Mouse (Mus musculus) lung, postnatal 36 days (tissue): Measurements from ENCODE around the gene Mpg.
A peak's percentile ranks its signal among the peaks of the same experiment; 100 is the strongest.

Experiments used
- DNase-seq: peaks from one replicate; pipeline ENCODE4 v3.0.0; 2022; ENCODE audit warnings: mixed read lengths

Mpg gene

DNA sequence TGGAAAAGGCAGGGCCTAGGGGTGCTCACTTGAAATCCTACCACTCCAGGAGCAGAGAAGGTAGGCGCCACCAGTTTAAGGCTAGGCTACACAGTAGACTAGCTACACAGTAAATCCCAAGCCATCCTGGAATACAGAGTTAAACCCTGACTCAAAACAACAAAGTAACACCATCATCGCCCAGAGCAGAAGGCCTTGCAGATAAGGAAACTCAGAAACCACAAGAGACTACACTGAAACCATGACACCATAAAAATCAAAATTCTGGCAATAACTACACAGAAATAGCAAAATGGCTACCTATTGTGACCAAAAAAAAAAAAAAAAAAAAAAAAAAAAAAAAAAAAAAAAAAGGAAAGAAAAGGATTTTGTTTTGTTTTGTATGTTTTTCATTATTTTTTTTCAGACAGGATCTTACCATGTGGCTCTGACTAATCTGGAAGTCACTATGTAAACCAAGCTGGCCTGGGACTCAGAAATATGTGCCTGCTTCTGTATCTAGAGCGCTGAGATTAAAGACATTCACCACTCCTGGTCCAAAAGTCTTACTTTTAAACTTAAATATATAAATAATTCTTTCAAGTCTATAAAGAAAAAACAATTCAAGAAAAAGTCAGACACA is 38.9 kb downstream of the Mpg start:
- DNase-seq: no peak

DNA sequence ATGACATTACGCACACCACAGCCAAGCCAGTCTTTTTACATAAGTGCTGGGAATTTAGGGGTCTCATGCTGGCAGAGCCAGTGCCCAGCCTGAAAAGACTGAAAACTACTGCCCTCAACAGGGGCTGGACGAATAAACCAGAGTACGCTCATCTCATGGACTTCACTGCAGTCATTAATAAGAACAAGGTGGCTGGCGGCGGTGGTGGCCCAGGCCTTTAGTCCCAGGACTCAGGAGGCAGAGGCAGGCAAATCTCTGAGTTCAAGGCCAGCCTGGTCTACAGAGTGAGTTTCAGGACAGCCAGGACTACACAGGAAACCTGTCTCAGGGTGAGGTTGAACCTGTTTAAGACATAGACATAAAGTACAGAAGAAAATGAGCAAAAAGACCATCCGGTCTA is 39.9 kb downstream of the Mpg start:
- no peak for DNase-seq

DNA sequence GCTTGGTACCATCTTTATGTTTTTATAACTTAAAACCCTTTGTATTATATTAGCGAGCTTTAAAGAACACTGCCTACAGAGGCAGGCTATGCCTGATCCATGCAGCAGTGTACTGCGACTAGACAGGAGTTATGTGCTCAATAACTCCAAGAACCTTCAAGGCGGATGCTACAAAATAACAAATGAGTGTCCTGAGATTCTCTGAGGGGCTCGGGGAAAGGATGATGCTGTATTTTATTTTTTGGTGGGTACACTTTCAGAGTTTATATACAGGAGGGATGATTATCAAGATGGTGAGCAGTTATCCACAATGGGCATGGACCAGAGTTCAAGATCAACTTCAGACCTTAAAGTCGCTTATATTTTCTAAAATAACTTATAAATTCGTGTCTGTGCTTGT is 40.5 kb downstream of the Mpg start:
- DNase-seq: no peak

DNA sequence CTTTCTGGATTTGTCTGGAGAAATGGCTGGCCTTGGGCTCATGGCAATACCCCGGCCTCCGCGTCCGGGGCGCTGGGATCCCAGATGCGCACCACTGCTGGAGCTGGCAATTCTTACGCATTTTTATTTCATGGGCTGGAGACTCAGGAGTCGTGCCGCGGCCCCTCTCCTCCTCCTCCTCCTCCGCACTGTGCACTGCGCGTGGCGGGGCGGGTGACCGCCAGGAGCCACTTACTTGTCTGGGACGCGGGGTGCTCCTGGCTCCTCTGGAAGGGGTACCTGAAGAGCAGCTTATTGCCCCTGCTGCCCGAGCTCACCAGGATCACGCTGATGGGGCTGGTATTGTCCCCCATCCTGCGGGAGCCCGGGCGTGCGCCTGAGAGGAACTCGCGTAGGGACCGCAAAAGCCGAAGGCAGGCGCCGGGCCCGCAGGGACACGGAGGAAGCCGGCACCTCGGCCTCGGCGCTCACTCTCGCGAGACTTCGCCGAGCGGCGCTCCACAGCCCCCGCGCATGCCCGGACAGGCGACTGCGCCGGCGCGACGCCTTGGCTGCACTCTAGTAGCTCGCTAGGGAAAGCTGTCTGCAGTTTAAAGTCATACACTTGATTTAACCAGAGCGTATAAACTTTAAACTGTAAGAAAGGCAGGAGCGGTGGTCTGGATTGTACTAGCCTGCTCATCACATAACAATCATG is 41.0 kb downstream of the Mpg start, which contains the start of gene Nprl3:
Gene Nprl3 (minus strand): TSS at position 520 of the 697 bp plus-strand sequence.
- DNase-seq: peak; percentile 96

DNA sequence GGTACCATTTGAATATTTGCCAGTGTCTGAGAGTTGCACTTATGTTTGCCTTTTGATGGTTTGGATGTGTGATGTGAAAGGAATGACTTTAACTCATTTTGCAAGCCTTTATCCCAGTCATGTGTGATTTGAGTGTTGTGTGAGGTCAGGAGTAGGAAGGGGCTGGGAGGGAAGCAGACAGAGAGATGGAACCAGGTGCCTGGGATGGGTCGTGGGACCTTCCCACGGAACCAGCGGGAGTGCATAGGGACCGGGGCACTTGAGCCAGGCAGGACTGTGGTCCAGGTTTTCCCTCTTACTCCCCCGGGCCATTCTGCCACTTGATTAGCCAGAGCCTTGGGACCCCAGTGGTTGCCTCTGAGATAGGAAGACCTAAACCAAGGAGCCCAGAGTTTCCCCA is 41.7 kb downstream of the Mpg start:
- DNase-seq: no peak

DNA sequence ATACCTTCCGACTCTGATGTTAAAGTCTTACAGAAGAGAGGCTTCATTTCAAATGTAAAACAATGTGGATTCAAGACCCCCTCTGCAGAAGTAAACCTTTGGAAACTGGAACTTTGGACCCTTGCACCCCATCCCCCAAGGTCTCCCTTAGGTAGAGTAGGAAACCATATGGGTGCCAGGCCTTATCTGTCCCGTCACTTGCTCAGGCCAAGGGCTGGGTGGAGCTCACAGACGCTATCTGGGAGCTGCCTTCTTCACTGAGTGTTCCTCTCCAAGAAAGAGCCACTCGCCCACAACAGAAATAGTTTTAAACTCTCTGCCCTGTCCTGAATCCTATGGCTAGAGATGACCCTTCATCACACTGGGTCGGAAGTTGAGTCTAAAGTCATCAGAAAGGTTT is 42.6 kb downstream of the Mpg start:
- DNase-seq: no peak

DNA sequence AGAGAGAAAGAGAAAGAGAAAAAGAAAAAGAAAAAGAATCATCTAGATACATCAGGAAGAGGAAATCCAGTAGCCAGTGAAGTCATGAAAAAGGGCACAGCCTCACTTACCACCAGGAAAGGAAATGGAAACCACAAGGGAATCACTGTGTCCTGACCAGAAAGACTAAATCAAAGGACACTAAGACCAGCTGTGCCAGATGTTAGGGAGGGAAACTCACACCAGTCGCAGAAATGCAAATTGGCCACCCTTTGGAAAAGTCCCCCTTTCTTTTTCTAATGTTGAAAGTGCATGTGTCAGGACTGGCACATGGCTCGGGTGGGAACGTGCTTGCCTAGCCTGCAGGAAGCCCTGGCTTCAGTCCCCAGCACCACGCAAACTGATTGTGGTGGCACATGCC is 44.9 kb downstream of the Mpg start:
- DNase-seq: no peak

DNA sequence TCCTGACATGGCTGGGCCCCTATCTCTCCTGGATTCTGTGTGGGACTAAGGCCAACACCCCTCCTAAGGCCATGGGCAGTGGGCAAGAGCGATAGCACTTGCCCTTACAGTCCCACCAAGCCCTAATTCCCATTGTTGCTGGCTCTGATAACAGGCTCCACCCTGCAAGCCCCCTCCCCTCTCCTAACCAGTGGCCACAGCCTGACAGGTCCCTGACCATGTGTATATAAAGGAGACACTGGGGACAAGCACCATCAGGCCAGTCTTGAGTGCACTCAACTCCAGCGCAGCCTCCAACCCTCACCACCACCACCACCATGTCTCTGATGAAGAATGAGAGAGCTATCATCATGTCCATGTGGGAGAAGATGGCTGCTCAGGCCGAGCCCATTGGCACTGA is 50.0 kb downstream of the Mpg start, which contains the start of gene Hba-x:
Gene Hba-x (plus strand): TSS at position 54 of the 400 bp plus-strand sequence.
- no peak for DNase-seq

DNA sequence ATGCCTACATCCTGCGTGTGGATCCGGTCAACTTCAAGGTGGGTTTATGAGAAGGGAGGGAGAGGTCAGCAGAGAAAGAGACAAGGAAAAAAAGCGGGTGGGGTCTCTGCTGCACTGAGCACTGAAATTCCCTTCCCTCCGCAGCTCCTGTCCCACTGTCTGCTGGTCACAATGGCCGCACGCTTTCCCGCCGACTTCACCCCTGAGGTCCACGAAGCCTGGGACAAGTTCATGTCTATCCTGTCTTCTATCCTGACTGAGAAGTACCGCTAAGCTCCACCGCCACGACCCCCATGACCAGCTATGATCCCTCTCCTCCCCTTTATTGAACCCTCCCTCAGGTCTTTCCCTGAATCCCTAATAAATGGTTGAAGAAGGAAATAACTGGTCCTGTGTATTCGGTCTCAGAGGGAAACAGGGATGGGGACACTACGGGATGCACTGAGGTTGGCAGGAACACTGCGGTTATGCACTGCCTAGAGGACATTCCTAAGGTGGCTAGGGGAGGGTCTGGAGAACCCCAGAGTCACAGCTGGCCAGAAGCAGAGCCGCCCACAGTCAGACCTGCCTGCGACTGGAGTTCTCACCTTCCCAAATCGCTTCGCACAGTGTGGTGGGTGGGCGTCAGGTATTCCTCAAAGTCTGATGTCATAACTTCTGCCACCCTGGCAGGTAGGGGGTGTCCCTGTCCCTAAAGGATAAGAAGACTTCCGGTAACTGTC is 51.6 kb downstream of the Mpg start:
- DNase-seq: no peak

DNA sequence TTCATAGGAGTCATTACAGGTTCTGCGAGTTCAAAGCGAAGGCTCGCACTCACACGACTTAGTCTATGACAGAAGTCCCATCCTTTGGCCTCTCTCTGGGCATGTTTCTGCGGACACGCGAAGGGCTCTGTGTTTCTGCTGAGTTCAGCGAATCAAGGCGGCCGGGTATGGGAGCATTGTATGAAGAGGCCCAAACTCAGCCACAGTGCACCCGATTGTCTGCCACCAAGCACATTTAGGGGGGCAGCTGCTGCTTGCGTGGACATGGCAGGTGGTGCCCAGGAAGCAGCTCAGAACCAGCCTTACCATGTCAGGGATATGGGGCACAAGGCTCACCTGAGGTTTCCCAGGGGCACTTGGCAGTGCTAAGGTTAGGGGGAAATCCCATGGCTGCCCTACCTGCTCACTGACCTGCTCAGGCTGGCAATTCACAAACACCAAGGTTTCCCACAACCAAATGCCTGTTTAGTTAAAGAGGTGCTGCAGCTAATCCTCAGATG is 52.2 kb downstream of the Mpg start:
- DNase-seq: no peak

DNA sequence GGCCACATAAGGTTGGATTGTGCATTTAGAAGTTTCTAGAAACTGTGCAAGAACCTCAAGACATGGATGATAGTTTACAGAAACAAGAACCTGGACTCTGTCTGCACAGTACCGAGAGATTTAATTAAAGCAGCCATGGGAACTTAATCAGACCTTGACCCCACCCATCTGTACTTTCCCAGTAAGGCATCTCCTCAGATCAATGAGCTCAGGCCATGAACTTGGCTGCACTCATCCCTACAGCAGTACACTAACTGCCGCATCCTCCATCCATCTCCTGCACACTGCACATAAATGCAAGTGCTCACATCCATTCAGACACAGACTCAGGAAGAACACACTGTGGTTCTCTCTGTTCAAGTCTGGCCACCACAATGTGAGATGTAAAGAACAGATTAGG is 54.3 kb downstream of the Mpg start:
- no peak for DNase-seq

DNA sequence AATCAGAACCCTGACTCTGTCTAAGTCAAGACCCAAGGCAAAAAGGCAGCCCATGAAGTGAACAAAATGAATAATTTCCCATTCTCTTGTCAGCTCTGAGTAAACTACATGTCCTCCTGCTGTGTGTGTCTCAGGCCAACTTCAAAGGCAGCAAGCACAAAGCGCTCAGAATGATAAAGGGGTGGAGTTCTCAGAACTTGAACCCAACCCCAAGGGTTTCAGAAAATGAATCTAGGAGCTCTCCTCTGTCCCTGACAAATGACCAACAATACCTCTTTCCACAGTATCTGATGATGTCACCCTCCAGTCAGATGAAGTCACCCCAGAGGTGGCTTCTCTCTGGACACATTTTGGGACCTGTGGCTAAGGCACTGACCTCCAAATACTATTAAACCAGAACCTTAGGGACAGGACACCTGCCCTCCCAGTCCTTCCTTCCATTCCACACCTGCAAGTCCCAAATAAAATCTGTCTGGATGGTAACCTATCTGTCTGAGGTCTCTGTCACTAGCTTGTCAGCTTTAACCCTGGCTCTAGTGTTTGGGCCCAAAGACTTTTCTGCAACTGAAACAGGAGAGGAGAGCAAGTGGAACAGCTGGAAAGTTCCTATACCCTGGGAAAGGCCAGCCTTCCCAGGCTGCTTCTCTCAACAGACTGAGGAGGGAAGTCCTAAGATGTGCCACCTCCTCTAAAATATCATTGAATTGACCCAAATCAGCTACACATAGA is 55.3 kb downstream of the Mpg start:
- no peak for DNase-seq
